Mouse (Mus musculus) left cerebral cortex, postnatal 25 days (tissue): ENCODE data around the gene Syna. TPM values are rescaled to one million over a fixed set of nuclear protein-coding genes. Genes with fewer than 3 reads are reported as not detected.

ENCODE experiments used
- DNase-seq, 2 experiments: peaks; one replicate each; pipeline ENCODE4 v3.0.0; 2022; ENCODE audit warnings: low spot score in 2 of 2, mixed read lengths in 1 of 2
- intact Hi-C: fragments of 180-260 bp; cut with DNase I; formaldehyde crosslinking; loops from one replicate; pipeline ENCODE4 v1.15.1; 2025
- total RNA-seq, 2 experiments: library from RNA; stranded (reverse); gene quantifications; 2 replicates each; pipeline ENCODE4 v1.2.3; 2021

Gene Syna
- total RNA-seq, 2 experiments from 2014 or later: 0.16 to 0.23 TPM

- peak; percentile 53 to 94 for DNase-seq
- intact Hi-C loops: loop anchor here (5.0 kb wide), 1 partner anchor 37 kb away; no protein-coding TSS in a partner anchor
Observed at GRCm38 (mm10) chr5:134544516-134545241, 15.3 kb downstream of the Syna start.

GRCm38 (mm10) chr5:134541640-134542039 is 18.3 kb downstream of the Syna start:
- no peak for DNase-seq
- intact Hi-C loops: no loop called here

GRCm38 (mm10) chr5:134540881-134541280 is 19.1 kb downstream of the Syna start:
- DNase-seq: peak in 1 of 2 experiments; percentile 24

GRCm38 (mm10) chr5:134539891-134540290 is 20.1 kb downstream of the Syna start:
- intact Hi-C loops: no loop called here
- DNase-seq: peak; percentile 23 to 62

More at GRCm38 (mm10) chr5:134540881-134541280, 19.1 kb downstream of the Syna start:
- intact Hi-C loops: no loop called here

GRCm38 (mm10) chr5:134536036-134536435 is 23.9 kb downstream of the Syna start:
- DNase-seq: no peak
- intact Hi-C loops: no loop called here

GRCm38 (mm10) chr5:134532417-134532816 is 27.6 kb downstream of the Syna start:
- intact Hi-C loops: no loop called here
- DNase-seq: no peak

GRCm38 (mm10) chr5:134531585-134531984 is 28.4 kb downstream of the Syna start:
- peak; percentile 54 to 64 for DNase-seq
- intact Hi-C loops: no loop called here

- peak; percentile 55 to 70 for DNase-seq
- intact Hi-C loops: no loop called here
Observed at GRCm38 (mm10) chr5:134530830-134531229, 29.1 kb downstream of the Syna start.

GRCm38 (mm10) chr5:134528488-134528887 is 31.5 kb downstream of the Syna start:
- DNase-seq: no peak
- intact Hi-C loops: no loop called here

GRCm38 (mm10) chr5:134525971-134526711 is 33.8 kb downstream of the Syna start:
- no peak for DNase-seq
- intact Hi-C loops: no loop called here

- intact Hi-C loops: no loop called here
- no peak for DNase-seq
Observed at GRCm38 (mm10) chr5:134523728-134524127, 36.2 kb downstream of the Syna start.

- no peak for DNase-seq
- intact Hi-C loops: no loop called here
Observed at GRCm38 (mm10) chr5:134522524-134522923, 37.4 kb downstream of the Syna start.

- no peak for DNase-seq
- intact Hi-C loops: no loop called here
Observed at GRCm38 (mm10) chr5:134521806-134522205, 38.2 kb downstream of the Syna start.

GRCm38 (mm10) chr5:134521131-134521530 is 38.8 kb downstream of the Syna start:
- DNase-seq: peak in 1 of 2 experiments; percentile 72
- intact Hi-C loops: no loop called here

- intact Hi-C loops: no loop called here
- peak in 1 of 2 experiments; percentile 62 for DNase-seq
Observed at GRCm38 (mm10) chr5:134520120-134520519, 39.9 kb downstream of the Syna start.

GRCm38 (mm10) chr5:134519471-134519870 is 40.5 kb downstream of the Syna start:
- intact Hi-C loops: no loop called here
- DNase-seq: no peak

- DNase-seq: peak; percentile 66 to 84
- intact Hi-C loops: no loop called here
Observed at GRCm38 (mm10) chr5:134512086-134512485, 47.9 kb downstream of the Syna start.

- DNase-seq: no peak
Observed at GRCm38 (mm10) chr5:134510266-134510665, 49.7 kb downstream of the Syna start.

GRCm38 (mm10) chr5:134508965-134509364 is 51.0 kb downstream of the Syna start:
- intact Hi-C loops: loop anchor here (5.0 kb wide), 1 partner anchor 38 kb away; no protein-coding TSS in a partner anchor

More at GRCm38 (mm10) chr5:134510266-134510665, 49.7 kb downstream of the Syna start:
- intact Hi-C loops: no loop called here

More at GRCm38 (mm10) chr5:134508965-134509364, 51.0 kb downstream of the Syna start:
- no peak for DNase-seq
